Mouse (Mus musculus): ENCODE results near the gene C2cd6.

GRCm38 (mm10) chr1:59142809-59143208, 48.1 kb upstream of the C2cd6 start:
- TF ChIP-seq POLR2A (IDR thresholded peaks at IDR 0.05; ENCODE audit: insufficient read length, low read depth), result no peak
- TF ChIP-seq MAX (IDR thresholded peaks at IDR 0.05; ENCODE audit: low read depth), result no peak
- no peak for TF ChIP-seq TCF12 (IDR thresholded peaks at IDR 0.05; ENCODE audit: insufficient read depth, poor library complexity, severe bottlenecking)
- no peak for TF ChIP-seq REST (IDR thresholded peaks at IDR 0.05; ENCODE audit: insufficient read depth, insufficient read length)
- TF ChIP-seq USF1 (IDR thresholded peaks at IDR 0.05; ENCODE audit: low read depth), result no peak
- TF ChIP-seq TCF3 (IDR thresholded peaks at IDR 0.05; ENCODE audit: insufficient read length, low read depth), result no peak
- no peak for TF ChIP-seq E2F4 (IDR thresholded peaks at IDR 0.05; ENCODE audit: insufficient read depth)
- TF ChIP-seq MYOG (IDR thresholded peaks at IDR 0.05; ENCODE audit: control insufficient read depth in 1 of 3, insufficient read depth in 1 of 3, insufficient read length in 2 of 3, low read depth in 2 of 3), result no peak
- TF ChIP-seq POLR2AphosphoS2 (IDR thresholded peaks at IDR 0.05; ENCODE audit: insufficient read length, low read depth), result no peak
- no peak for TF ChIP-seq MYOD1 (IDR thresholded peaks at IDR 0.05; ENCODE audit: control insufficient read depth in 1 of 3, insufficient read length in 2 of 3, low read depth in 2 of 3)
- no peak for TF ChIP-seq CEBPB (IDR thresholded peaks at IDR 0.05; ENCODE audit: insufficient read depth, poor library complexity, severe bottlenecking)
- no peak for TF ChIP-seq SRF (IDR thresholded peaks at IDR 0.05; ENCODE audit: control insufficient read depth, insufficient read length, low read depth)
